19 mouse cellular contexts compared by ENCODE assay signal in the genomic region with DNA sequence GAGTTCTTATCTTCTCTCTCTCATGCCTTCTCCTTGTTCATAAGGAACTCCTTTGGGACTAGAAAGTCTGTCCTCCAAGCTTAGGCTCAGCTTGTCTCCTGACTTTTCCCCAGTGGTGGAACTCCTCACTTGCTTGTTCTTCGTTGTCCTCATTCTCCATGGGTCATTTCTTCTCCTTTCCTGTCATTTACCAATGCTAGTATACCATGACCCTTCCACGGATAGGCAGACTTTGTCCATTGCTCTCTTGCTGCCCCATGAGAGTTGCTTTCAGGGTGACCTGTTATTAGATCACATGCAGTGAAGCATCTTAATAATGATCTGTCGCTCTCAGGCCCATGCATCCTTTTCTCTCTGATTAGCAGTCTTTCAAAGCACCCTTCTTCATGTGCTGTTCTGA. TPM values are rescaled to one million over a fixed set of nuclear protein-coding genes. Genes with fewer than 3 reads are reported as not detected.
"Had no signal": no experiment of that assay in that cellular context is flagged by ENCODE, and none has a peak within 500 bp of the region (broad histone marks: within the 10 kb centered on the region; RNA-seq: fewer than 3 reads in every experiment).

No protein-coding gene starts in this region.

- H3K9ac ChIP-seq: limb, embryonic 12.5 days; limb, embryonic 15.5 days; liver, embryonic 14.5 days; liver, postnatal 0 days; lung, embryonic 14.5 days; midbrain, embryonic 13.5 days had no signal

- H3K27ac ChIP-seq: limb, embryonic 12.5 days; limb, embryonic 15.5 days; liver, embryonic 14.5 days; macrophage; midbrain, embryonic 13.5 days; stomach, postnatal 0 days had no signal

- H3K36me3 ChIP-seq: limb, embryonic 12.5 days; limb, embryonic 15.5 days; midbrain, embryonic 13.5 days had no signal

- H3K4me2 ChIP-seq: limb, embryonic 12.5 days; limb, embryonic 15.5 days; liver, embryonic 11.5 days; lung, embryonic 14.5 days; midbrain, embryonic 13.5 days had no signal

- H3K27me3 ChIP-seq: limb, embryonic 12.5 days; limb, embryonic 15.5 days; midbrain, embryonic 13.5 days had no signal

- ATAC-seq: intestine, postnatal 0 days; liver, postnatal 0 days; lung, postnatal 0 days; midbrain, embryonic 13.5 days; midbrain, embryonic 16.5 days had no signal

- H3K4me3 ChIP-seq: limb, embryonic 12.5 days; limb, embryonic 15.5 days; midbrain, embryonic 13.5 days had no signal

- H3K9me3 ChIP-seq: limb, embryonic 12.5 days; limb, embryonic 15.5 days; midbrain, embryonic 13.5 days had no signal

- H3K4me1 ChIP-seq: limb, embryonic 12.5 days; midbrain, embryonic 13.5 days had no signal

- DNase-seq: left cerebral cortex, postnatal 4 days; liver, postnatal 0 days; lung, embryonic 14.5 days; right cerebral cortex, adult 18-20 months; right cerebral cortex, postnatal 14 days; right cerebral cortex, postnatal 4 days; thymus, adult 2 months; thymus, postnatal 14 days; thymus, postnatal 4 days had no signal

RNA-seq across cellular contexts. Expression of a gene that starts 46.6 kb away (rescaled TPM):
- polyA plus RNA-seq: macrophage had no signal
